Mouse (Mus musculus) gastrocnemius, postnatal 36 days (tissue): ENCODE data around the gene Rnf20. TPM values are rescaled to one million over a fixed set of nuclear protein-coding genes. Genes with fewer than 3 reads are reported as not detected.

Experiments
- DNase-seq, 2 experiments: peaks; one replicate each; pipeline ENCODE4 v3.0.0; 2022
- intact Hi-C: fragments of 180-260 bp; cut with DNase I; formaldehyde crosslinking; loops from one replicate; pipeline ENCODE4 v1.15.1; 2025
- total RNA-seq, 2 experiments: library from RNA; stranded (reverse); gene quantifications; 2 replicates each; pipeline ENCODE4 v1.2.3; 2021

The Rnf20 gene
- total RNA-seq, 2 experiments from 2014 or later: 23.3 to 27.7 TPM

DNA sequence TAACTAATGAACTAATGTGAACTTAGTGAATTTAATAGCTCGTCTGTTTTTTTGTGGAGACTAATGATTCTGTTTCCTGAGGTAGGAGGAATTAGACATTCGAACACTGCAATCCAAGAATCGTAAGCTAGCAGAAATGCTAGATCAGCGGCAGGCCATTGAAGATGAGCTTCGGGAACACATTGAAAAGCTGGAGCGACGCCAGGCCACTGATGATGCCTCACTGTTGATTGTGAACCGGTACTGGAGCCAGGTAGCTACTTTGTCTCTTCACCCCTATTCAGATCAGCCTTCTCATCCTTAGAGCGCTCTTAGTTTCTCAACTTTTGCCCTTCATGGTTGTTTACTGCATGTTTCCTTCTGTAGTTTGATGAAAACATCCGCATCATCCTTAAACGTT lies 6.0 kb downstream of the Rnf20 start:
- intact Hi-C loops: no loop called here
- DNase-seq: no peak

DNA sequence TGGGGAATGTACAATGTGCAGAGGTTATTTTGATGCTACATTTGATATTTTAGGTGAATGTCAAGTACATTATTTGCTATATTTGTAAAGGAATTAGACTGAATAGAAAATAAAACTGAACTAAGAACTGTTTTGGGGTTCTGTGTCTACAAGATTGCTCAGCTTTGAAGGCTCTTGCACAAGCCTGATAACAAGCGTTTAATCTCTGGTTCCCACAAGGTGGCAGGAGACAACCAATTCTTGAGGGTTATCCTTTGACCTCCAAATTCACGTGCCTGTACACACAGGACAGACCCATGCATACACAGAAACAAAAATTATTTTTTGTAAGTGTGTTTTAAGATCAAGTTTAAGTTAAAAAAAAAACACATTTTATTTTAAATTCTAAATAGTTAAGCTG lies 8.1 kb downstream of the Rnf20 start:
- intact Hi-C loops: no loop called here
- no peak for DNase-seq

DNA sequence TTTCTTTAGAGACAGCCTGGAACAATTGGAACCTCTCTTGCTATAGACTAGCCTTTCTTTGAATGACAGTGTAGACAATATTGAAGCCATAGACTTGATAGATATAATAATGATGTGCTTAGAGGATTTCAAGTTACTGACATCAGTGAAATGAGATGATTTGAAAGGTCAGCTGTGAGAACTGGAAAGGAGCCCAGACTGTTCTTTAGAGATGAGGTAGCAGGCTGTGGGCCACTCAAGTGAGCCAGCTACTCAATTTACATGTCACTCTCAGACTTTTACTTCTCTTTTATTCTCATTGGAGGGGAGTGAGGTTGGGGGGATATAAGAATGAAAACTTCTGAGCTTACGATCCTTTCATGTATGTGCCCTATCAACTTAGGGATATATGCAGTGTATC lies 27.6 kb downstream of the Rnf20 start:
- DNase-seq: no peak
- intact Hi-C loops: no loop called here

DNA sequence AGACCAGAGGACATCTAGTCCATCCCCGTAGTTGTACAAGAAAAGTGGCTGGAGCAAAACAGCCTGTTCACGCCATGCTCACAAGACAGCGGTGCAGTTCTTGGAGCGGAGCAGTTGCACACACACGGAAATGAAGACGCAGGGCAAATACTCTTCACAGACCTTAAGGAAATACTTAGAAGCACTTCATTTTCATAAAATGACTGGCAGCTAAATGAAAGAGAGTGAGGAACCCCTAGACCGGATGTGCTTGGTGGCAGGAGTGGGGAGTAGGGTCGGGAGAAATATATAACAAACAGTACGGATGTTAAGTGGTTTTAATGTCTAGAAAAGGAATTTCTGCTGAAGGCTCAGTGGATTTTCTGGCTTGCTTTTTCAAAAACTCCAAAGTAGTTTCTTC lies 29.9 kb downstream of the Rnf20 start:
- intact Hi-C loops: no loop called here
- DNase-seq: no peak

DNA sequence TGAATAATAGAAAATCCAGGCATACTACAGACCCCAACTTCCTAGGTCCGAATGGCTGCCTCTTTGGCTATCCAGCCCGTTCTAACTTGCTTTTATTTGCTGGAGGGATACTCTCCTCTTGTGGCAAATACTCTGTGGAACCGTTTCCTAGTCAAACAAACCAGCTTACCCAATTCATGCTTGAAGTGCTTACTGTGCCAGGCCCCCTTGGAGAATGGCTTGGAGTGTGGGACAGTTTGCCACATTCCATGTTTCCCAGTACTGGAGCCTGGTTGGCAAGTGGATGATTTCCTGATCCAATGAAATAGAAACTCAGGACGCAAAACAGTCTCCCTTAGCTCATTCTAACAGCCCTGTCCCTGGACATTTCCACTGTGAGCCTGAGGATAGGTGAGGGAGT lies 30.4 kb downstream of the Rnf20 start:
- DNase-seq: no peak
- intact Hi-C loops: no loop called here

DNA sequence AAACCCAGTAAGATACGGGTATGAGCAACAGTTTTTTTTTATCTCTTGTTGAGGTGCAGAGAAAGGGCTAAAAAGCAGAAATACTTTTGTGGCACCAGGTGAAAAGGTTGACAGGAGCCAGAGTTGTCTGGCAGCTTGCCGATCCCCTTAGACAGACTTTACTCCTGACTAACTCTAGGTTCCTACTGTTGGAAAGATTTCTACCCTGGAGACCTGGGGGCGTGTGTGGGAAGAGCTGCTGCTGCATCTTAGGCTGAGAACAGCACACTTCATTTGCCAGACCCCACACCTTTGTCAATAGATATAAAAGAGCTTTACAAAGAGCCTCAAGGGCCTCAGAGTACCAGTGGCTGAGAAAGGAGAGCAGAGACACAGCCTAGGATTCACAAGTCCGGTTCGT lies 33.0 kb downstream of the Rnf20 start:
- intact Hi-C loops: no loop called here
- no peak for DNase-seq

DNA sequence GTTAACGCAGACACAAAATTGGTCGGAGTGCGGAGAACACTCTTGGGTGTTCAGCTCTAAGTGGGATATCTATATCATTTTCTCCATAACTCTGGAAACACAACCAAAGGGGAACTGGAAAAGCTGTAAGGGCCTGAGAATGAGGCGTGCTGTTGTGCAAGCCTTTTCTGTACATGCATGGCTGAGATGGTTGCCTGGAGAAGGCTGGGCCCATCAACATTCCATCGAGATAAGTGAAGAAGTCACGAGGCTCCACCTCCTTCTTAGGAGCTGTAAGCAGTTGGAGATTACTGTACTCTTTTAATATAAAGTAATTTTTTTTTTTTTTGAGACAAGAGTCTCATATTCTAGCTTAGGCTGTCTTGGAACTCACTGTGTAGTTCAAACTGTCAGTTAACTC lies 44.3 kb downstream of the Rnf20 start:
- DNase-seq: no peak
- intact Hi-C loops: no loop called here

DNA sequence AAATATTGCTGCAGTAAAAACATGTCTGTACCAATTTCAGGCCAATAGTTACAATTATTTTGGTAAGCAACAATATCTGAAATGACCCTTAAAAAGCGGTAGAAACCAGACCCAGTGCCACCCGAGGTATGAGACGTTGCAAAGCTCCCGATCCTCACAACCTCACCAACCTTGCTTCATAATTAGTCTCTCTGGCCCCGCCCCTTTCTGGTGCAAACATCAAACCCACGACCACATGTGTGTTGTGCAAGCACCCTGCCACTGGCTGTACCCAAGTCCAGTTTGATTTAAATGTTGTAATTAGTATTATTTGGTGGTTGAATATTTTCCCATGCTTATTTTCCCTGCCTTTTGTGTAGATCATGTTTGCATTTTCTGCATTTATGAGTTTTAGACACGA lies 45.0 kb downstream of the Rnf20 start:
- intact Hi-C loops: no loop called here
- DNase-seq: no peak

DNA sequence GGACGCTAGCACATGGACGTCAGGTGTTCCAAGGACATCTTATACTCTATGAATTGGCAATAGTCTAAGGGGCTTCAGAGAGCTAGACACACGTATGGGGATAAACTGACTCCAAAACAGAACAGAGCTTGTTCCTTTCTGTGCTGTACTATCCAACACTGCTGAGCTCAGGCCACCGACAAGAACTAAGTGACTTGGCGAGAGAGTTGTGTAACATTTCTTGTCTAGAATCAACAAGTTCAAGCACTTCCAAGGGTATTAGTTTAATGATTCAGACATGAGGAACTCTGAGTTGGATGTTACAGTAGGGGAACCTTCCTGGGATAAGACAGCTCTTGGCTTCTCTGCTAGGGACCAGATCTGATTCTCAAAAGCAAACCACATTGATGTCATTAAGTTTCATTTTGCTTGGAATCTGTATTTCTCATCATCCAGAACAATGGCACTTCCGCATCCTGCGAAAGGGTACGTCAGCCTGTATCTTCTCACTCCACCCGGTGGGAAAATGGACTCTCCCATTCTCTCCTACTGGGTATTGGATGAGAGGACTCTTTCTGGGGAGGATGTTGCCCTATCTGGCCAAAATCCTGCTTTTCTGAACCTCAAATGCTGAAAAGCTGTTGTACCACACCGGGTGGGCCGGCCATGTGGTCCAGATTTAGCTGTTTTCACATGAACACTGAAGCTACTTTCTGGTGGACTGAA lies 48.5 kb downstream of the Rnf20 start:
- DNase-seq: no peak
- intact Hi-C loops: no loop called here

DNA sequence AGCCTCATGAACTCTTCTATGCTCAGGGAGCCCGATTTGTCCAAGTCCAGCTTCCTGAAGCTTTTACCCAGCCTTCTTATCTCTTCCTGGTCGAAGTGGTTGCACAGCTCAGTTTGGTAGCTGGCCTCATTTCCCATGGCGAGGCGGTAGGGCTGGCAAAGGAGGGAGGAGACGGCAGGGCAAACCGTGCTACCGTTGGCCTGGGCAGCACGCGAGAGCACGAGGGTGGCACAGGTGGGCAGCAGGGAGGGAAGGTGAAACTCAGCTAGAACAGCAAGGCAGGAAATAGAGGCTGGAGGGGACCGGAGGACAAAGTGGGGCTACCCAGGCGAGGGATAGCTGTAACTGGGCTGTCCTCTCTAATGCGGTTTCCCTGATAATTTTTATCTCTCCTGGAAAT lies 50.0 kb downstream of the Rnf20 start, which contains the start of gene Ppp3r2:
Gene Ppp3r2, minus strand, starts transcription at position 213 of the 400 bp plus-strand sequence.
- no peak for DNase-seq
- intact Hi-C loops: no loop called here

DNA sequence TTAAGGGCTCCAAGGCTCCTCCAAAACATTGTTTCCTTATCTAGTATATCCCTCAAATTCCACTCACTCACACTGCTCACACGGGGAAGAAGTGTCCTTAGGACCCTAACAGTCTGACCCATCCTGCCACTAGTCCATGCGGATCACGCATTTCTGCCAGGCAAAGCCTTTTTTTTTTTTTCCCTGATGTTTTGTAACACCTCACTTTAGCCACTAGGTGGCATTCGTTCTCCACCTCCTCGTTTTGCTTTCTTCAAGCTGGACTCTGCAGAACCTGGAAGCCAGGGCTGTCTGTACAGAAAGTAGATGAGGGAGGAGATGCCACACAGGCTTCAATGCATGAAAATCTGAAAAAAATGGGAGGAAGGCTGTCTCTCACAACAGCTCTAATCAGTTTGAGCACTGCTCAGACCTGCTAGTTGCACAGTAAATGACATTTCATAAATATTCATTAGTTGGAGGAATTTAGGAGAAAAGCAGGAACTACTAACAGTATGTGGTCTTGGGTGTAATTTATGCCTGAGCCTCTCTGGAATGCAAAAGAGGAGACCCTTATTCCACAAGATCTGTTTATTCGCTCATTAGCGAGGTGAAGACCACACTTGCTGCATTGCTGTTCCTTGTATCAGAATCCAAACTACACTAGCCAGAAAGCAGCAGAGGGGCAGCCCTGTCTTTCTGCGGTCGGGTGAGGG lies 56.9 kb downstream of the Rnf20 start:
- no peak for DNase-seq
- intact Hi-C loops: loop anchor here (5.0 kb wide), 1 partner anchor 269 kb away; no protein-coding TSS in a partner anchor

DNA sequence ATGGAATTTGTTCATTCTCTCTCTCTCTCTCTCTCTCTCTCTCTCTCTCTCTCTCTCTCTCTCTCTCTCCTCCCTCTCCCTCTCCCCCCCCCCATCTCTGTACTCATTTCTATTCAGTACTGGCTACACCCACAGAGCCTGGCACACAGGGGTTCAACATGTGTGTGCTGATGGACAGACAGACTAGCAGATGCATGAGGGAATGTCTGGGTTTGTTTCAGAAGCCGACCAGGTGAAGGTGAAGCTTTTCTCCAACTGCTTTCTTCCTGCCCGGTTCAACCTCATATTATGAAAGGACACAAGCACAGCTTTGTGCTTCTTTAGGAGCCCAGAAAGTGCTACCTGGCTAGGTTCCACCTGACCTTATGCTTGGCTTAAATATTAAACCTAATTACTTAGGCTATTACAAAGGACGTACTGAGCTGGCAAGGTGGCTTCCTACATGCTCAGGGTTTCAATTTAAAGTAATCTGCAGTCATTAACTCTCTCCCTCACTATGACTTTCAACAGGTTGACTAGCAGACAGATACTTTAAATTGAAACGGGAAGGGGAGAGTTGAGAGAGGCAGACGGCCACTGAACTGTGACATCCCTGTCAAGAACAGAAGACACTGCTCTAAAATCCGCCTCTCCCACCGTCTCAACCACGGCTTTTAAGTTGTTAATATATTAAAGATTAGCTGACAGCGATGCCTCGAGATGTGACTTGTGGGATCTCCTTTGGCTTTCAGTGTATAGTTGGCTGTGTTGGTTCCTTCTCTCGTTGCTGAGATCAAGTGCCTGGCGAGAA lies 59.8 kb downstream of the Rnf20 start:
- intact Hi-C loops: no loop called here
- DNase-seq: no peak

Other genes with a start within 250 kb of the Rnf20 start
- not detected for gene Acnat2, start 223.9 kb upstream of the Rnf20 start, total RNA-seq
- gene Acnat1, start 158.1 kb upstream of the Rnf20 start, total RNA-seq: not detected
- under 1 TPM in 1 of 2 experiments, not detected in 1; 0.28 TPM for gene Baat, start 125.4 kb upstream of the Rnf20 start, total RNA-seq
- gene Mrpl50, start 110.9 kb upstream of the Rnf20 start, total RNA-seq: 10 to 100 TPM; 29.1 to 30.7 TPM
- gene Zfp189, start 110.8 kb upstream of the Rnf20 start, total RNA-seq: 1 to 10 TPM; 2.8 to 3.1 TPM
- gene Aldob, start 82.5 kb upstream of the Rnf20 start, total RNA-seq: under 1 TPM in 1 of 2 experiments, not detected in 1; 0.20 TPM
- gene Tmem246, start 34.1 kb upstream of the Rnf20 start, total RNA-seq: 10 to 100 TPM; 29.6 to 30.5 TPM
- not detected for gene Ppp3r2, start 50.0 kb downstream of the Rnf20 start, total RNA-seq
- under 1 TPM; 0.10 to 0.13 TPM for gene Grin3a, start 213.7 kb downstream of the Rnf20 start, total RNA-seq